ENCODE assay signal across 15 mouse cellular contexts in genomic region chr8:46875615-46876293, GRCm38 (mm10).
DNase-seq lines count a peak whose midpoint lies in the region; ATAC-seq lines count a peak whose summit lies in the region.
"Had no signal": no experiment of that assay in that cellular context is flagged by ENCODE, and none has a peak within 500 bp of the region (broad histone marks: within the 10 kb centered on the region; RNA-seq: fewer than 3 reads in every experiment).

No protein-coding gene starts in this region.

- no peak overlapping the region for H3K9ac ChIP-seq in heart, embryonic 15.5 days
- H3K9ac ChIP-seq: heart, embryonic 13.5 days; intestine, embryonic 15.5 days; limb, embryonic 13.5 days; neural tube, embryonic 15.5 days had no signal

- no peak overlapping the region for H3K27ac ChIP-seq in heart, embryonic 15.5 days
- H3K27ac ChIP-seq: forebrain, embryonic 10.5 days; heart, embryonic 13.5 days; intestine, embryonic 15.5 days; limb, embryonic 13.5 days; neural tube, embryonic 15.5 days had no signal

- H3K9me3 ChIP-seq in heart, embryonic 15.5 days (replicated peaks), result no peaks in the 10 kb centered on the region
- H3K9me3 ChIP-seq: forebrain, embryonic 10.5 days; heart, embryonic 13.5 days; intestine, embryonic 15.5 days; limb, embryonic 13.5 days; neural tube, embryonic 15.5 days had no signal

- H3K4me3 ChIP-seq in heart, embryonic 15.5 days, result no peak overlapping the region
- H3K4me3 ChIP-seq: forebrain, embryonic 10.5 days; heart, embryonic 13.5 days; intestine, embryonic 15.5 days; limb, embryonic 13.5 days; neural tube, embryonic 15.5 days had no signal

- no peak overlapping the region for H3K4me2 ChIP-seq in heart, embryonic 15.5 days
- H3K4me2 ChIP-seq: heart, embryonic 13.5 days; intestine, embryonic 15.5 days; limb, embryonic 13.5 days; neural tube, embryonic 15.5 days had no signal

- H3K27me3 ChIP-seq in heart, embryonic 15.5 days, result no peaks in the 10 kb centered on the region
- H3K27me3 ChIP-seq: heart, embryonic 13.5 days; intestine, embryonic 15.5 days; limb, embryonic 13.5 days; neural tube, embryonic 15.5 days had no signal

- peak; percentile 14 to 55 for DNase-seq in adrenal gland, adult (ENCODE audit: inconsistent age in 2 of 2, low spot score in 1 of 2)
- DNase-seq in adrenal gland, adult 2 months, result no peak
- peak; percentile 26 for DNase-seq in kidney, postnatal 14 days
- DNase-seq in kidney, adult 11 months, result no peak
- peak; percentile 77 for DNase-seq in lung, postnatal 25 days (ENCODE audit: low spot score)
- no peak for DNase-seq in frontal cortex, postnatal 14 days (ENCODE audit: low spot score in 2 of 2)
- DNase-seq in cerebellum, adult 18-20 months, result no peak
- DNase-seq: right cerebral cortex, postnatal 14 days had no signal

- H3K36me3 ChIP-seq in heart, embryonic 15.5 days, result no peaks in the 10 kb centered on the region
- H3K36me3 ChIP-seq: forebrain, embryonic 10.5 days; heart, embryonic 13.5 days; intestine, embryonic 15.5 days; limb, embryonic 13.5 days; neural tube, embryonic 15.5 days had no signal

- ATAC-seq in heart, embryonic 15.5 days (replicated peaks; ENCODE audit: insufficient number of reproducible peaks, insufficient read depth, low FRiP score, low read depth), result peak; percentile 18; the same call in 1 of the 2 replicates
- ATAC-seq: intestine, embryonic 15.5 days; midbrain, embryonic 16.5 days had no signal

- 24% methylated on average over 2 of the region's 2 CpGs for WGBS in heart, embryonic 15.5 days

- H3K4me1 ChIP-seq in heart, embryonic 15.5 days (replicated peaks), result 0 out of 2 replicates have a peak, but pooled peaks cover 7% of the 10 kb centered on the region
- H3K4me1 ChIP-seq: intestine, embryonic 15.5 days; limb, embryonic 13.5 days; neural tube, embryonic 15.5 days had no signal

Comparison
In these comparisons a context has a peak if more than half of its experiments do, and no peak if none do; other contexts are left out.
1. DNase-seq: peak in adrenal gland, adult (2 of 2), kidney, postnatal 14 days (single experiment) and lung, postnatal 25 days (single experiment); none in adrenal gland, adult 2 months (single experiment), kidney, adult 11 months (single experiment), frontal cortex, postnatal 14 days (0 of 2) and cerebellum, adult 18-20 months (0 of 2).